Mouse (Mus musculus) layer of hippocampus, adult 9-10 months (tissue): ENCODE results near the gene Nacad.

ENCODE experiments used
- DNase-seq: peaks from one replicate; pipeline ENCODE4 v3.0.0; 2022; ENCODE audit warnings: low spot score

The Nacad gene

GRCm38 (mm10) chr11:6603887-6604603, 1.8 kb downstream of the Nacad start:
- DNase-seq, result no peak

GRCm38 (mm10) chr11:6603224-6603623, 2.6 kb downstream of the Nacad start:
- no peak for DNase-seq

- no peak for DNase-seq
These were observed 3.2 kb downstream of the Nacad start for GRCm38 (mm10) chr11:6602662-6603061.

GRCm38 (mm10) chr11:6601649-6602480, 4.0 kb downstream of the Nacad start:
- no peak for DNase-seq

DNA sequence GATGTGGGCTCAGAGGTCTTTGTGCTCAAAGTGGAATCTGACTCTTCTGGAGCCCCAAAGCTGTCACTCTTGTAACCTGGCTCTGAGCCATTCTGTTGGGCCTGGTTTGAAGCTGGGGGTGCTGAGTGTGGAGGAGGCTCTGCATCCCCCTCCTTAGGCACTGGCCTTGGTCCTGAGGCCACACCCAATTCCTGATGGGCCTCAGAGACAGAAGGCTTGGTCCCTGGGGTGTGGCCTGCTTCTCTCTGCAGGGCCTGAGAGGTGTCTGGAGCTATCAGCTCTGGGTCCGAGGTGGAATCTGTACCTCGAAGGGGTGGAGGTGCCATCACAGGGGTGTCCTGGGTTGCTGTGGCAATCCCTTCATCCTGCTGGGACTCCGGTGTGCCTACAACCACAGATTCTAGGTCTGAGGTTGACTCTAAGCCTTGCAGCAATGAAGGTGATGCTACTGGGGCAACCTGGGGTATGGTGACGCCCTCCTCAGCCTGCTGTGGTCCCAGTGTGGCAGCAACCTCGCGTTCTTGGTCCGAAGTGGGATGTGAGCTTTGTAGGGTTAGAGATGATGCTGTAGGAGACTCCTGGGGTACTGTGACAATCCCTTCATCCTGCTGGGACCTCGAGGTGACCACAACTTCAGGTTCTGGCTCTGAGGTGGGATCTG, 5.4 kb downstream of the Nacad start:
- no peak for DNase-seq

DNA sequence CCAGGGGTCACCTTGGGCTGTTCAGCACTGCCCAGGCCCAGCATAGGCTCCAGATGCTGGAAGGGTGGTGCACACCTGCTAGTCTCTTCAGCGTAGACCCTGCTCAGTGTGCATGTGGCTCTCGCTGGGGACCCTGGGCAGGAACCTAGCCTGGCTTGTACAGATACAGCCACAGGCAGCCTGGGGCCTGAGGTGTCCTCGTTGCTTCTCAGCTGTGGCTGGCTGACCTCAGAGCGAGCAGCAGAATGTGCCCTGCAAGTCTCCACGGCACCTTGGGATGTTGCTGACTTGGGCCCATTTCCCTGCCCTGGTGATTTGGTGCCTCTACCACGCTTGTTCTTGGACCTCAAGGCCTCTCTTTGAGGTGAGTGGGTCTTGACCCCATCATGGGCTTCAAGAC, 6.0 kb downstream of the Nacad start:
- no peak for DNase-seq

DNA sequence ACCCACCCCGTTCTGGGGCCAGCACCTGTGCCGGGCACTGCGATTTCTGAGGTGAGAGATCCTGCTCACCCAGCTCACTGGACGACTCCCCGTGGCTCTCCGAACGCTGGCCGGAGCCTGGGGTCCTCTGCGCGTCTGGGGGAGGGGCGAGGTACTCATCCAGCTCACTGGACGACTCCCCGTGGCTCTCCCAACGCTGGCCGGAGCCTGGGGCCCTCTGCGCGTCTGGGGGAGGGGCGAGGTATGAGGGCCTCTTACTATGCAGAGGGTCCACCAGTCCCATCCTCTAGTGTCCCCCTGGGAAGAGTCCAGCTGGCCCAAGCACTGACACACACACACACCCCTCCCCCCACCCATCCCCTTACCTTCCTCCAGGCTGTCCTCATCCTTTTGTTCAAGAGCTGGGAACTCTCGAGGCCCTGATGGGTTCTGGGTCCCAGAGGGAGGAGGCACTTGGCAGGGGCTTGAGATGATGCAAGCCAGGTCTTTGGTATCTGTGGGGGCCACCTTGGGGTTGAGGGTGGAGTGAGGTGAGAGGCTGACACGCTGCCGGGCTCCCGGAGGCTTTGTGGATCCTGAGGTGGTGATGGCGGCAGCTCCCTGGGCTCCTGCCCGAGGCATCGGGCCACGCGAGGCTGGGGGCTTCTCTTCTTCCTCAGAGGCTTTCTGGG, 6.7 kb downstream of the Nacad start:
- DNase-seq, result no peak

DNA sequence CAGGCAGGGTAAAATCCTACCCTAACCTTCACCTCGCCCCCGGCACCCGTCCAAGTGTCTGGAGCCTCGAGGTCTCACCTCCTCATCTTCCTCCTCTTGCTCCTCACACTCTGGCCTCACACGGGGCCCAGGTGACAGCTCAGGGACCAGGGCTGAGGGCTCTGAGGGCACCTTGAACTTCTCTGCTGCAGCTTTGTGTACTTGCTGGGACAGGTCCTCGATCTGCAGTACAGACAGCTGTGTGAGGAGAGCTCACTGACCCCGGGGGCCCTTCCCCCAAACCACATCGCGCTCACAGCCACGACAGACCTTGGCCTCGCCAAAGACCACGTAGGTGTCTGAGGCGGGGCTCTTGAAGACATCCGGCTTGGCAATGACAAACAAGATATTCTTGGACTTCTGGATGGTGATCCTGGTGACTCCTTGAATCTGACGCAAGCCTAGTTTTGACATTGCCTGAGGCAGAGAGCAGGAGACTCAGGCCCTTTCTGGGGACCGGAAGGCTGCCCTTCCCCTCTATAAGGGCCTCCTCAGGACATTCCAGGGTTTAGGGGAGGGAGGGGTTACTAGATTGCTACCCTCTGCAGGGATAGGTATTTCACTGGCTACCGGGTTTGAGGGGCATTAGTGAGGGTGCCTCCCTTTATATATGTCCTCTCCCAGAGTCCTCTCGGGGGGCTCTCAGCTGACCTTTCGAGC, 7.5 kb downstream of the Nacad start:
- no peak for DNase-seq

GRCm38 (mm10) chr11:6597523-6597922, 8.3 kb downstream of the Nacad start:
- no peak for DNase-seq

DNA sequence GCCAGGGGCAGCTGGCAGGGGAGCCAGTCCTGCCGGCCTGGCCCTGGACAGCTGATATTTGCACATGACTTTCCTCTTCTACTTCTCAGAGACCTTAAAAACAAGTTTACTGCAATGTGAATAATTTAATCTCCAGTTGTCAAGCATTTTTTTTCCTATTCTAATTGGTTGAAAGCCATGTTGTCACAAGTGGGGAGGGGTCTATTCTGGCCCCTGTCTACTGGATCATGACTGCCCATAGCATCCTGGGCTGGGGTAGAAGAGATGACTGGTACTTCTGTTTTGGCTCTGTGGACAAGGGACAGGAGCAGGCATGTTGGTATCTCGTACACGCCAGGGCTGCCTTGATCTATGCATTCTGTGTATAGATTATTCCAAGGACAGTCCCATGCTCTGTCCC, 9.2 kb downstream of the Nacad start:
- no peak for DNase-seq

DNA sequence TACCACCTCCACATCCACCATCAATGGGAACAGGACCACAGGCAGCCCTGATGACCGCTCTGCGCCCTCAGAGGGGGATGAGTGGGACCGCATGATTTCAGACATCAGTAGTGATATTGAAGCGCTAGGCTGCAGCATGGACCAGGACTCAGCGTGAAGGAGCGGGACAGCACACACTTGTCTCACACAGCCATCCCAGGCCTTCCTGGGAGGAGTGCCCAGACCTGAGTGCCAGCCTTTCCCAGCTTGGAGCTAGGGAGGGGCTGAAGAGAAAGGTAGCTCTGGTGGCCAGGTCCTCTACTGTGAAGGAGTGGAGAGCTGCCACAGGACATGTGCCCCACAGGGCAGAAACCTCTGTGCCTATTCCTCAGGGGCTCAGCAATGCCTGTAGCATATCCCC, 9.6 kb downstream of the Nacad start:
- DNase-seq, result no peak

GRCm38 (mm10) chr11:6595339-6595738, 10.5 kb downstream of the Nacad start:
- DNase-seq, result no peak

DNA sequence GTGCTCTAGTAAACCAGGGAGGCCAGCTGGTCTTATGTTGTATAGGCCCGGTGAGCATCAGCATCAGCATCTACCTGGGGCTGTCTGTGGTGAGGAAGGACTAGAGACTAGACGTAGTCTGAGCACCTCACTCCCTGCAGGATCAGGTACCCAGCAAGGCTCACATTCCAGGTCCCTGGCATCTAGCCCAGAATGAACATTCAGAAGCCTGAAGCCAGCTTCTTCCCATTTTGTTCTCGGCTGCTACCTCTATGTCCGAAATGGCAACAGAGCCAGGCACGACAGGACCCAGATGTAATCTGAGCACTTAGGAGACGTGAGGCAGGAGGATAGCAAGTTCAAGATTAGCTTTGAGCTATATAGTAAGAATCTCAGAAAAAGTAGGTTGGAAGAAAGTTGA, 11.0 kb downstream of the Nacad start:
- DNase-seq, result no peak

GRCm38 (mm10) chr11:6593406-6593805, 12.4 kb downstream of the Nacad start:
- no peak for DNase-seq

- DNase-seq, result no peak
These were observed 14.7 kb downstream of the Nacad start for GRCm38 (mm10) chr11:6590933-6591675.

GRCm38 (mm10) chr11:6589838-6590237, 16.0 kb downstream of the Nacad start:
- DNase-seq, result no peak

GRCm38 (mm10) chr11:6588295-6588694, 17.6 kb downstream of the Nacad start:
- no peak for DNase-seq

DNA sequence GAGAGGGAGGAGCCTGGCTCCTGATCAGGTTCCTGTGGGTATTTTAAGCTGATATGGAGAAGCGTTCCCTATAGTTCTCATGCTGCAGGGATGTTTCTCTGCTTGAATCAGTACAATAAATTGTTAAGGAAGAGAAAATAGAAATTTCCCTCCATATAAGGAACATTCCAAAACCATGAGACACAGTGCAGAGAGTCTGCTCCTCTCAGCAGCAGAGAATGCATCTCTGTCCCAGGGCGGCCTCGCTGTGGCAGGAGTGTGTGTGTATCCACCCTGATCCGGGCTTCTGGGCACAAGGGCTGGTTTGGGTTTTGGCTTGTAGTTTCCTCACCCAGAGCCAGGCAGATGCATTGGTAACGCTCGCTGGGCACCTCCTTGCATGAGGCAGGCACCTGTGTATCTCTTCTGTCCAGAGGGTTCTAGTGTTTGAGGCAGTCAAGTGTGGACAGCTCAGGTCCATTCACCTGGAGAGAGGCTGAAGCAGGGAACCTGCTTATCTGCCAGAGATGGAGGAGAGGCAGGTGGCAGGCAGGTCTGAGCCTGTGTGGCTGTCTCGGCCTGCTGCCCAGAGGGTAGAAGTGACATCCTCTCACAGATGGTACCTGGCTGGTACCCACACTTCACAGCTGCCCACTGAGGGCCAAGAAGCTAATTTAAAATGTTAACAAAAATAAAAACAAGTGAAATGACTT, 18.5 kb downstream of the Nacad start:
- DNase-seq, result no peak

- DNase-seq, result no peak
These were observed 19.2 kb downstream of the Nacad start for GRCm38 (mm10) chr11:6586660-6587059.

DNA sequence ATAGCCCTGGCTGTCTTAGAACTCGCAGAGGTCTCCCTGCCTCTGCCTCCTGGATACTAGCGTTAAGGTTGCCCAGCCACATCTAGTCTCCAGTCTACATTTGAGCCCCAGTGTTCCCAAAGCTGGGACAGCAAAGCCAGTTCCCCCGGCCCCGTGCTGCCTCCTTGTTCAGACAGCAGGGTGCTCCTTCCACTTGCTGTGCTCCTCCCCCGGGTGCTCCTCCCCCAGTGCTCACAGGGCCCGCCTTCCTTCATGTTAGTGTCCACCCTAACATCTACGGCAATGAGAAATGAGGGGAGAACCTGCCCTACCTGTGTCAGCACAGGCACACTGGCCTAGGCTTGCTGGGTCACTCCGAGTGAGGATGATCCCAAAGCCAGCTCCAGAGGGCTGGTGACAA, 20.1 kb downstream of the Nacad start:
- DNase-seq, result no peak

DNA sequence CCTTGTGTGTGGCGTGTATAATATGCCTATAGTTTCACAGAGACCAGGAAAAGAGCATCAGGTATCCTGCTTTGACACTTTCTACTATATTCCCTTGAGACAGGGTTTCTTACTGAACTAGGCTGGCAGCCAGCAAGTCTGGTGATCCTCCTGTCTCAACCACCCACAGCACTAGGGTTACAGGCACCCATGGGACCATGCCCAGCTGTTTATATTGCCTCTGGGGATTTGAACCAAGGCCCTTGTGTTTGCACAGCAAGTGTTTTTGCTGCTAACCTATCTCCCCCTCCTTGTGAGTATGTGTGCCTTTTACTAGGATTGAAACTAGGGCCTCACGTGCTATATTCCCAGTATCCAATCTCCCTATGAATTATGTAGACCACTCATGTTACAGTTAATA, 24.3 kb downstream of the Nacad start:
- DNase-seq, result no peak
